Mouse (Mus musculus): ENCODE measurements at regions not wholly inside any gene's neighbourhood (a gene's known extent, or its start where the extent isn't known, plus 50 kb on each side); places are given as distances from the start of the nearest gene placed in this dataset.

DNA sequence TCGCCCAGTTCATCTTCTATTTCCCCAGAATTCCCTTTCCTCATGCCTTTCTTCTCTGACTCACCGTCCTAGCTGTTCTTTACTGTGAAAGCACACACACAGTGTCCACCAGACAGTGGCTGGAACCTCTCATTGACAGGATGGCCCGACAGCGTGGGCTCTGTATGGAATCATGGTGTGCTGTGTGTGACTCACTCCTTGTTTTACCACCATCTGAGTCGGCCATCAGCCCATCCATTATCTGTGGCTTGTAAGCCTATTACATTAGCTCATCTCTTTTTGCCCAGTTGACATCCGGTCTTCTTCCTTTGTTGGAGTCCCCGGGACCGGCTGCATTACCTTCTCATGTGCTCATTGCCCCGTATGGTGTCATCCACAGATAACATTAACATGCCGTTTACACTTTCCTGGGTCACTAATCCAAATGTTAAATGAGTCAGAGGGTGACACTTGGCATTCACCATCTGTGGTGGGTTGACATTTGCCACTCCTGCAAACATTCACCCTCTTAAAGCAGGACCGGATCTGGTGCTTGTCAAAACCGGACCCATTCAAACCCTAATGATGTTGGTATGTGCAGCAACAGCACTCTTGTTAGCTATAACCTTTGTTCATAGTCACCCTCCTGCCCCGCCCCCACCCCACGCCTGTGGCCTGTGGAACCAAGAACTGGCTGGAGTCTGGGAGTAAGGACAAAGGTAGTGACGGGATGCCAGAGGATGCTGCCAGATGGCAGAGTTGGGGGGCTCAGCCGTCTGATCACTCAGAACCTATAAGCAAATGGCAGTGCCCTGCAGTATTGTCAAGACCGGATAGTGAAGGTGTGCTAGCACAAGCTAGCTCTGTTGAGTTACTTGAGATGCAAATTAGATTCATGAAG lies 113.7 kb upstream of the Gm10131 start:
- no peak for DNase-seq (ENCODE audit: low read depth in 1 of 2, low spot score in 2 of 2)

DNA sequence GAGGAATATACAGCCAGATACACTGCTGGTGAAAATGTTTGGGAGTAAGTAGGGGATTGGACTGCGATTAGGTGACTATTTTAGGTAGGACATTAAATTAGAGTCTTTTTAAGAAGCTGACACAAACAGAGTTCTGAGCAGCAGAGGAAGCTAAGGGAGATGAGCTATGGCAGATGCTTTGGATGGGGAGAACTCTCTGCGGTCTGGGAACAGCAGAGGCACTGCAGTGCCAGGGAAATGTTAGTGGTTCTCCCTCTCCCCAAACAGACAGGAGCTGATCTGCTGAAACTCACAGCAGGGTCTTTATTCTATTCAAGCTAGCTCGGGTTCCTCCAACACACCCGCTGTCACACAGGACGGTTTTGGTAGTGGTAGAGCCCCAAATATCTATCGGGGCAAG lies 110.7 kb upstream of the Gm10131 start:
- no peak for DNase-seq (ENCODE audit: low read depth in 1 of 2, low spot score in 2 of 2)

All from monocyte, adult 2 months (primary cell).